Mouse (Mus musculus) lung, embryonic 16.5 days (tissue): ENCODE data around the gene Gm20518. TPM values are rescaled to one million over a fixed set of nuclear protein-coding genes. Genes with fewer than 3 reads are reported as not detected.
A peak's percentile ranks its signal among the peaks of the same experiment; 100 is the strongest.

Source experiments
- ATAC-seq: fragments of 200-750 bp; cut with Nextera tagmentation; 2 replicates; pipeline ENCODE4 v1.8.0; 2017; ENCODE audit warnings: low read depth, mild to moderate bottlenecking, moderate library complexity
- H3K27ac ChIP-seq: fragments of 300-500 bp; sonication (generic); 2 replicates; pipeline ENCODE4 v1.5.1; 2014; ENCODE audit warnings: mild to moderate bottlenecking, control low read depth, low read length
- H3K27me3 ChIP-seq: fragments of 300-500 bp; sonication (generic); 2 replicates; pipeline ENCODE4 v1.6.1; 2014; ENCODE audit warnings: low read depth, low read length, mixed read lengths; ENCODE audit not compliant: control insufficient read depth, insufficient read depth
- H3K36me3 ChIP-seq: fragments of 300-500 bp; sonication (generic); 2 replicates; pipeline ENCODE4 v1.6.1; 2014; ENCODE audit warnings: low read length; ENCODE audit not compliant: control insufficient read depth, insufficient read depth
- H3K4me1 ChIP-seq: fragments of 300-500 bp; sonication (generic); replicated peaks from 2 replicates; pipeline ENCODE4 v1.6.1; 2014; ENCODE audit warnings: low read length, mixed read lengths; ENCODE audit not compliant: control insufficient read depth, insufficient read depth
- H3K4me2 ChIP-seq: fragments of 300-500 bp; sonication (generic); 2 replicates; pipeline ENCODE4 v1.6.1; 2014; ENCODE audit warnings: low read depth, low read length, control low read depth
- H3K4me3 ChIP-seq: fragments of 300-500 bp; sonication (generic); 2 replicates; pipeline ENCODE4 v1.5.1; 2014; ENCODE audit warnings: mild to moderate bottlenecking, low read length, control low read depth
- H3K9ac ChIP-seq: fragments of 300-500 bp; sonication (generic); 2 replicates; pipeline ENCODE4 v1.6.1; 2014; ENCODE audit warnings: low read length, control low read depth
- H3K9me3 ChIP-seq: fragments of 300-500 bp; sonication (generic); 2 replicates; pipeline ENCODE4 v1.6.1; 2016; ENCODE audit warnings: low read length; ENCODE audit not compliant: control insufficient read depth
- whole genome bisulfite sequencing: fragments of 180-500 bp; shearing (Covaris S2); extraction: QIAGEN DNeasy Blood & Tissue Kit; methylation state at CpG from one replicate; pipeline ENCODE4 v1.1.7; 2014; 5-methylcytosine and 5-hydroxymethylcytosine counted together
- polyA plus RNA-seq: library from polyadenylated mRNA; unstranded; fragments of >200 nt; fragmentation: Nextera tagmentation; extraction: Ambion mirVana; gene quantifications from 2 replicates; pipeline ENCODE4 v1.2.1, GENCODE M21; 2015

The Gm20518 gene
- polyA plus RNA-seq, 1 experiment from 2014 or later: 0.33 TPM

GRCm38 (mm10) chr16:17806581-17807191 lies 84.8 kb downstream of the Gm20518 start:
- Histone ChIP-seq H3K27me3 (peaks cover 45% of the 10 kb centered on the region), H3K27ac (peak overlapping the region; percentile 74), H3K4me1 (peaks cover 83% of the 10 kb centered on the region), H3K9me3 (no peaks in the 10 kb centered on the region), H3K4me2 (peak overlapping the region; percentile 89), H3K9ac (peak overlapping the region; percentile 73), H3K36me3 (peaks cover 2% of the 10 kb centered on the region; the same call in 1 of the 2 replicates), H3K4me3 (peak overlapping the region; percentile 53)
- WGBS: 8% methylated on average over 35 of the region's 50 CpGs
- peak; percentile 8; the same call in 1 of the 2 replicates for ATAC-seq

GRCm38 (mm10) chr16:17804982-17805381 lies 86.5 kb downstream of the Gm20518 start:
- Histone ChIP-seq H3K4me3 (peak overlapping the region; percentile 37), H3K9ac (no peak overlapping the region), H3K36me3 (peaks cover 2% of the 10 kb centered on the region; the same call in 1 of the 2 replicates), H3K27ac (no peak overlapping the region), H3K27me3 (peaks cover 52% of the 10 kb centered on the region), H3K4me2 (peak overlapping the region; percentile 59; the same call in 1 of the 2 replicates), H3K4me1 (peaks cover 87% of the 10 kb centered on the region), H3K9me3 (no peaks in the 10 kb centered on the region)
- 38% methylated on average over 7 of the region's 7 CpGs for WGBS
- ATAC-seq: no peak

GRCm38 (mm10) chr16:17804449-17804912 lies 87.0 kb downstream of the Gm20518 start:
- H3K36me3 ChIP-seq: peaks cover 2% of the 10 kb centered on the region; the same call in 1 of the 2 replicates

GRCm38 (mm10) chr16:17803675-17804448 lies 87.6 kb downstream of the Gm20518 start:
- no peak for ATAC-seq
- H3K4me2 ChIP-seq: peak overlapping the region; percentile 60
- peak overlapping the region; percentile 17 for H3K9ac ChIP-seq
- 33% methylated on average over 33 of the region's 33 CpGs for WGBS
- H3K36me3 ChIP-seq: peaks cover 2% of the 10 kb centered on the region; the same call in 1 of the 2 replicates
- peaks cover 60% of the 10 kb centered on the region for H3K27me3 ChIP-seq
- H3K4me3 ChIP-seq: peak overlapping the region; percentile 41
- H3K9me3 ChIP-seq: no peaks in the 10 kb centered on the region
- peaks cover 87% of the 10 kb centered on the region for H3K4me1 ChIP-seq
- no peak overlapping the region for H3K27ac ChIP-seq

More at GRCm38 (mm10) chr16:17804449-17804912, 87.0 kb downstream of the Gm20518 start:
- no peak overlapping the region for H3K27ac ChIP-seq
- whole genome bisulfite sequencing: 17% methylated on average over 31 of the region's 33 CpGs
- no peaks in the 10 kb centered on the region for H3K9me3 ChIP-seq
- peaks cover 86% of the 10 kb centered on the region for H3K4me1 ChIP-seq
- H3K4me3 ChIP-seq: peak overlapping the region; percentile 37
- H3K9ac ChIP-seq: peak overlapping the region; percentile 17
- H3K27me3 ChIP-seq: peaks cover 54% of the 10 kb centered on the region
- peak overlapping the region; percentile 59 for H3K4me2 ChIP-seq
- ATAC-seq: peak; percentile 26; the same call in 1 of the 2 replicates

GRCm38 (mm10) chr16:17802839-17803674 lies 88.4 kb downstream of the Gm20518 start:
- no peak for ATAC-seq
- H3K27ac ChIP-seq: no peak overlapping the region
- peak overlapping the region; percentile 41 for H3K4me3 ChIP-seq
- peak overlapping the region; percentile 53 for H3K9ac ChIP-seq
- WGBS: 14% methylated on average over 83 of the region's 83 CpGs
- H3K4me2 ChIP-seq: peak overlapping the region; percentile 60
- peaks cover 80% of the 10 kb centered on the region for H3K4me1 ChIP-seq
- peaks cover 60% of the 10 kb centered on the region for H3K27me3 ChIP-seq
- no peaks in the 10 kb centered on the region for H3K9me3 ChIP-seq
- H3K36me3 ChIP-seq: peaks cover 2% of the 10 kb centered on the region; the same call in 1 of the 2 replicates

- Histone ChIP-seq H3K27me3 (peaks cover 60% of the 10 kb centered on the region), H3K4me1 (peaks cover 78% of the 10 kb centered on the region), H3K36me3 (no peaks in the 10 kb centered on the region; the same call in 1 of the 2 replicates), H3K4me2 (peak overlapping the region; percentile 60), H3K4me3 (peak overlapping the region; percentile 41), H3K9me3 (no peaks in the 10 kb centered on the region), H3K9ac (peak overlapping the region; percentile 53), H3K27ac (no peak overlapping the region)
- WGBS: 33% methylated on average over 18 of the region's 18 CpGs
- ATAC-seq: no peak
These were observed 89.0 kb downstream of the Gm20518 start for GRCm38 (mm10) chr16:17802456-17802838.

GRCm38 (mm10) chr16:17801777-17802455 lies 89.6 kb downstream of the Gm20518 start:
- H3K27ac ChIP-seq: no peak overlapping the region
- peaks cover 74% of the 10 kb centered on the region for H3K4me1 ChIP-seq
- H3K9ac ChIP-seq: no peak overlapping the region; the same call in 1 of the 2 replicates
- H3K4me3 ChIP-seq: 0 out of 2 replicates have a peak overlapping the region, but pooled peaks have one; percentile 3
- ATAC-seq: no peak
- peak overlapping the region; percentile 60; the same call in 1 of the 2 replicates for H3K4me2 ChIP-seq
- no peaks in the 10 kb centered on the region for H3K36me3 ChIP-seq
- peaks cover 60% of the 10 kb centered on the region for H3K27me3 ChIP-seq
- WGBS: 28% methylated on average over 7 of the region's 7 CpGs
- H3K9me3 ChIP-seq: no peaks in the 10 kb centered on the region

- ATAC-seq: no peak
- Histone ChIP-seq H3K36me3 (no peaks in the 10 kb centered on the region), H3K4me3 (peak overlapping the region; percentile 7; the same call in 1 of the 2 replicates), H3K4me1 (peaks cover 75% of the 10 kb centered on the region), H3K4me2 (peak overlapping the region; percentile 85), H3K9ac (peak overlapping the region; percentile 94; the same call in 1 of the 2 replicates), H3K9me3 (no peaks in the 10 kb centered on the region), H3K27ac (no peak overlapping the region), H3K27me3 (peaks cover 41% of the 10 kb centered on the region)
These were observed 91.9 kb downstream of the Gm20518 start for GRCm38 (mm10) chr16:17799584-17799983.
